Mouse (Mus musculus): ENCODE measurements around the gene Lrfn4. TPM values are rescaled to one million over a fixed set of nuclear protein-coding genes. Genes with fewer than 3 reads are reported as not detected.
"Not testable (repeated sequence)": the region's sequence is repeated elsewhere in the genome, so short reads cannot be mapped to it uniquely, and the experiment has no call there.

Gene Lrfn4
- total RNA-seq, 2 experiments from 2014 or later = 40.9 to 41.6 TPM

DNA sequence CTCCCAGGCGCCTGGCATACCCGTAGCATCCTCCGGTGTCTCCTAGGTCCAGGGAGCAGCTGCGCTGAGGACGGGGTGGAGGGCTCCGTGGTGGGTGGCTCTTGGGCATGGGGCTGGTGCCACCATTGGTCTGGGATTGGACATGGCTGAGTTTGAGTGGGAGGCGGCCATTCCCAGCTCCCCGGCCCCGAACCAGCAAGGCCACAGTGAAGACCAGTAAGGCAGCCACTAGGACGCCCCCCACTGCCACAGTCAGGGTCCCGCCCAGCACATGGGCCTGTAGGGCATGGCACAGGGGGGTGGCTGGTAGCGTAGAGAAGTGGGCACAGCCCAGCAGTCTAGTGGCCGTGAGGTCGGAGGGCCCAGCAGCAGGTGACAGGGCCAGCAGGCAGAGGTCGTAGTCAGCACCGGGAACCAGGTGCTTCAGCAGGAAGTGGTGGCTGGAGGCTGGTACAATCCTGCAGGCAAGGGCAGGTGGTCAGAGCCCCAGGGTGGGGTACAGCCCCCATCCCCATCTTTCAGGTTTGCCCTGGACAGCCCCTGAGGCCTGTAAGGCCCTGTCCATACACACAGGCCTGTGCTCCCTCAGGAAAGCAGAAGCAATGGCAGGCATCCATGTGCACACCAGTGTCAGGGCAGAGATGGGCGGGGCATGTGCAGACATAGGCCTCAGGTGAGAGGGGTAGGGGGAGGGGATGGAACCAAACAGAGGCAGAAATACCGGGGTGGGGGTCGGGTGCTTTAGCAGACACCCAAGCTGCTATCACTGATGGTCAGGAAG lies 3.1 kb downstream of the Lrfn4 start:
- DNase-seq (ENCODE audit: extremely low spot score in 1 of 2, low spot score in 1 of 2) = no peak

DNA sequence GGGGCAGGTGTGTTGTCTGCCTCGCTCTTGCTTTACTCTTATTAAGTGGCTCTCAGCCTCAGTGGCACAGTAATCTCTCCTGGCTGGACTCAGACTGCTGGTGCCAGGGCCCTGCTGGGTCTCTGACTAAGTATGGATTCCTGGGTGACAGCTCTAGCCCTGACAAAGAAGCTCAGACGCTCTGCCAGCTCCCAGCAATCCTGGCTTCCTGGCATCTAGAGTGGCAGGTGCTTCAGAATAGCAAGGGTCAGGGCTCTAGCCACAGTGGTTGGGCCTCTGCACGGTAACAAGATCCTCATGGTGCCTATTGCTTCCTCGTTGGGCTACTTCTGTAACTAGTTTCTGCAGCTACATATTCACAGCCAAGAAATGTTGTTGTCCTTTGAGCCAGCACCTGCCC lies 5.4 kb downstream of the Lrfn4 start:
- no peak for DNase-seq (ENCODE audit: extremely low spot score in 1 of 2, low spot score in 1 of 2)

DNA sequence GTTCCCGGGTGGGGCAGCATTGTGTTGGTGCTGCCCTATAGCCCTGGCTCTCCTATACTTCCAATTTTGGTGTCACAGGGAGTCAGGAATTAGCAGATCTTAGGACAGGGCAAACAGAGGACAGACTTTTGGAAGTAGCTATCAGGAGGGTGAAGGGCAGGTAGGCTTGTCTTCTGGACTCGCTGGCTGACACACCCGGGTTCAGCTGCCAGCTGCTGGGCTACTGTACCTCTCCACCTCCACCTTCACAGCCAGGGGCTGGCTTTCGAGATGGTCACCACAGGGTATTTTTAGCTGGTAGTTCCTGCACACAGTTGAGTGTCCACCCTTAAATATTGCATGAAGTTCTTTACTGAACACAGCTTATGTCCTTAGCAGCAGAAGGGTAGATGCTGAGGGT lies 7.0 kb downstream of the Lrfn4 start:
- DNase-seq (ENCODE audit: extremely low spot score in 1 of 2, low spot score in 1 of 2) = no peak

DNA sequence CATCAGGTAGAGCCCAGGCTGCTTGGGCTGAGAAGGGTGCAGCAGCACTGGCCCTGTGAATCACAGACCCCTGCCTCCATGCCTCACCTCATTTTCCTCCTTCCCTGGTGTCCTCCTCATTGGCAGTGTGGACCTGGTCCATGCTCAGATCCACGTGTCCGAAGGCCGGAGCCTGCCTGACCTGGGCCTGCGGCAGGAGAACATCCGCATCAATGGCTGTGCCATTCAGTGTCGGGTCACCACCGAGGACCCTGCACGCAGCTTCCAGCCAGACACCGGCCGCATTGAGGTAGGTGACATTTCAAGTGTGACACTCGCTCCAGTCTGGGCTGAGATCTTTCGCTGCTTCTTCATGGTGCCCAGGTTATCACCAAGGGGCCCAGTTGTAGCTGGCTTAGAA lies 8.1 kb downstream of the Lrfn4 start:
- DNase-seq (ENCODE audit: extremely low spot score in 1 of 2, low spot score in 1 of 2) = no peak

DNA sequence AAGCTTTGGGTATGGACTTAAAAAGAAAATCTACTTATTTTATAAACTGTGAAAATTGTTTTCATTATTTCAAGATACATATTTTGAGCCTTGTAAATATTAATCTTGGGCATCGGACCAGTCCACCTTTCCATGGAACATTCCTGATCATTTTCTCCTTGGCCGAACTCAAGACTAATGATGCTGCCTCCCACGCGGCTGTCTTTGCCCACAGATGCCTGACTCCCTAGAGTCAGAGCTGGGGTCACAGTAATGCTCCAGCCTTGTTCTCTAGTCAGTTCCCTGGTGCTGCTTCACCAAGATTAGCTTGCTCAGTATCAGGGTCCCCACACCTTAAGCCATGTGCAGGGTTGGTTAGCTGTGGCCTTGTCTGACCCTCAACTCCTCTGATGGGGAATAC lies 9.8 kb downstream of the Lrfn4 start:
- DNase-seq (ENCODE audit: extremely low spot score in 1 of 2, low spot score in 1 of 2) = no peak

DNA sequence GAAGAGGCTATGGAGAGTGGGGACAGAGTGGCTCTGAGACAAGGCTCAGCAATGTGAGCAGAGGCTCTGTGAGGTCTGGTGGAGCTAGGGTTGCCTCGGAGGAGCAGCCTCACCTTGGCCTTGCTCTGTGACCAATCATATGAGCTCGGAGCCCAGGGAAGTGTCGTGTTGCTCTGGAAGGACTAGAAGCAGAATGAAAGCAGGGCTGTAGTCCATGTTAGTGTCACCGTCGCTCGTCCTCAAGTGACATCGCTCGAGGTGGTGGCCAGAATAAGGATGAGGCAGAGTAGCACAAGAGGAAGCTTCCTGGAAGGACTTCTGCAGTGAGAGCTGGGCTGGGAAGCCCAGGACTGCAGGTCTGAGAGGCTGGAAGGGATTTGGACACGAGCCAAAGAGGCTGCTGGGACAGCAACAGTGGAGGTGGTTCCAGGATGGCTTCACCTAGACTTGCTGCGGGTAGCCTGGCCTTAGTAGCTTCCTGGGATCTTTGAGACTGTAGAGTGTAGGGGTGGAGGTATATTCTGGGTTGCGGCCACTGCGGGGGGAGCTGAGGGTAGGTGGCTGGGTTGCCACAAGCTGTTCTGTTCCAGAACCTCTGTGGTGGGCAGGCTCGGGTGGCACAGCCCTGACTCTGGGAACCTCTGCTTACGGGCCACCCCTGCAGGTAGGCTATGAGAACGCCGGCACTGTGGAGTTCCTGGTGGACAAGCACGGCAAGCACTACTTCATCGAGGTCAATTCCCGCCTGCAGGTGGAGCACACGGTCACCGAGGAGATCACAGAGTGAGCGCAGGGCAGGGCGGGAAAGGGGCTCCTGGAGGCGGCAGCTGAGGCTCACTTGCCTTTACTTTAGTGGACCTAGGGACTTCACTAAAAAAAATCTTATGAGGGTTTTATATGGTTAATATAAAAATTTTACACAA lies 11.4 kb downstream of the Lrfn4 start:
- no peak for DNase-seq (ENCODE audit: extremely low spot score in 1 of 2, low spot score in 1 of 2)

DNA sequence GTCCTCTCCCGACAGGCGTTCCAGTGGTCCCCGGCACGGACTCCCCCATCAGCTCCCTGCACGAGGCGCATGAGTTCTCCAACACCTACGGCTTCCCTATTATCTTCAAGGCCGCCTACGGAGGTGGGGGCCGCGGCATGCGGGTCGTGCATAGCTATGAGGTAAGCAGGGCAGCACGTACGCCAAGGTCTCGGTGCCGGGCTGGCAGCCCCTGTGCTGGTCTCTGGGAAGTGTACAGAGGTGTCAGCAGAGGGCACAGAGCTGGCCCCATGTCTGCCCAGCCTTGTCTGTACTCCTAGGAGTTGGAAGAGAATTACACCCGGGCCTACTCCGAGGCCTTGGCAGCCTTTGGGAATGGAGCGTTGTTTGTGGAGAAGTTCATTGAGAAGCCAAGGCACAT lies 13.0 kb downstream of the Lrfn4 start:
- DNase-seq (ENCODE audit: extremely low spot score in 1 of 2, low spot score in 1 of 2) = no peak

DNA sequence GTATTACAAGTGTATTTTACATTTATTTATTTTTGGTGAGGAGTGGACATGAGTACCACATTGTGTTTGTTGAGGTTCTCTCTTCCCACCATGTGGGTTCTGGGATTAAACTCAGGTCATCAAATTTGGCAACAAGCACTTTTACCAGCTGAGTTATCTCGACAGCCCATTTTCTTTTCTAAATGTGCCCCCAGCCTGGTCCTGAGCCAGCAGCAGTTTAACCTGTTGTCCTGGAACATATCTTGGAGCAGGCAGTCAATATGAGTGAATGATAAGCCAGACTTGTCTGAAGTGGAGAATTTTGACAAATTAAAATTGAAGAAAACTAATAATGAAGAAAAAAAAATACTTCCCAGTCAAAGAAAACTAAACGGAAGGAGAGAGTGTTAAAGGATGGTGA lies 19.4 kb downstream of the Lrfn4 start:
- DNase-seq (ENCODE audit: extremely low spot score in 1 of 2, low spot score in 1 of 2) = no peak

DNA sequence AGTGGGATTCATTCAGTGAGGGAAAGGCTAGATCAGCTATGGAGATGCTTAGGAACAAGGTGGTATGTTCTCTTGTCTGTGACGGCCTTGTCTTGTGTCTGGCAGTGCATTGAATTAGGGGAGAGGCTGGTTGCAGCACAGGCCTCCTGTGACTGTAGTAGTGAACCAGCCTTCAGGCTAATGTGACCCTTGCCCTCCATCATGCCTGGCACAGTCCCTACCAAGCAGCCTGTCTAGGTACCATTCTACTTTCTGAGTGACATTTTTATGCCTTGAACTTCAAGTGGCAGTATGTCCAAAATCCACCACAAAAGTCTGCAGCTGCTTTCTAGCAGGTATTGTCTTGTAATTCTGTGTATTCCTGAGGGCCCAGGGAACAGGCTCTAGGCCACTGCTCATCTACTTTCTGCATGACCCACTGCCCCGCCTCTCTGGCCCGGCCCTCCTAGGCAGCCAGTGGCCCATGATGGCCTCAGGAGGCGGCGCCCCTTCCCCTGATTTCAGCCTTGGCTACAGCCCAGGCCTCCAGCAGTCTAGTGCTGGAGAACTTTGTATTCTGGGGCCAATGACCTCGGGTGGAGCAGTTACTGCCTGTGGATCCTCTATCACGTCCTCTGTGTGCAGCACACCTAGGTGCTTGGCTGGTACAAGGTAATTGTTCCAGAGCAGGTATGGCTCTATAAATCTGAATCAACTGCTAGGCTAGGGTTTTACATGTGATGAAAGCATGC lies 21.5 kb downstream of the Lrfn4 start:
- no peak for DNase-seq (ENCODE audit: extremely low spot score in 1 of 2, low spot score in 1 of 2)

DNA sequence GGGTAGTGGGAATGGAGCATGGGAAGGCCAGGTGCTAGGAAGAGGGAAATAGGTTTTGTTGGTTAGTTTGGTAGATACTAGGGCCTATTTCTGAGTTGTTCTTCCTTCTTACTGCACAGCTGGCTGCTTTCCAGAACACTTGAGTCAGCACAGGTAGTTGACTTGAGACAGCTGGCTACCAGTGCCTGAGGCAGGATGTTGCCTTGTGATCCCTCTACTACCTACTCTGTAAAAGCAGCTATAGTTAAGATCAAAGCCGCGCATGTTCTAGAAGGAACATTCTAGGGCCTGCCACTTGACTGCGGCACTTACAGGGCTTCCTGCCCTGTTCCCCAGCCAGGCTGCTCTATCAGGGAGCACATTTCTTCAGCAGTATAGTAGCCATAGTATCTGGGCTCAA lies 25.4 kb downstream of the Lrfn4 start:
- no peak for DNase-seq (ENCODE audit: extremely low spot score in 1 of 2, low spot score in 1 of 2)

DNA sequence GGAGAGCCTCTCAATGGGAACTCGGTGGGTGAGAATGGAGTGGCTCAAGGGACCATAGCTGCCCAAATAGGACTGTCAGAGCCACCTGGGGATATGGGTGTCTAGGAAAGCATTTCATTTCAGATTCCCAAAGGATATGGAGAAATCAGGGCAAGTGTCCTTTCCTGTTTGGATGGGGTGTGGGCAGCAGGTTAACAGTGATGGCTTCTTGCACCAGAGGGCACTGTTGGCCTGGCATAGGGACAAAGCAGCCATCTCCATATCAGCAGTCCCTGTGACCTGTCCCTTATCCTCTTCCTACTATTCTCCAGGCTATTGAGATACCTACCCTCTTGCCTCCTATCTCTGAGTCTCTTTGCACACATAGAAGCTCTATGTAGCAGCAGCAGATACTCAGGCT lies 26.4 kb downstream of the Lrfn4 start:
- no peak for DNase-seq (ENCODE audit: extremely low spot score in 1 of 2, low spot score in 1 of 2)

DNA sequence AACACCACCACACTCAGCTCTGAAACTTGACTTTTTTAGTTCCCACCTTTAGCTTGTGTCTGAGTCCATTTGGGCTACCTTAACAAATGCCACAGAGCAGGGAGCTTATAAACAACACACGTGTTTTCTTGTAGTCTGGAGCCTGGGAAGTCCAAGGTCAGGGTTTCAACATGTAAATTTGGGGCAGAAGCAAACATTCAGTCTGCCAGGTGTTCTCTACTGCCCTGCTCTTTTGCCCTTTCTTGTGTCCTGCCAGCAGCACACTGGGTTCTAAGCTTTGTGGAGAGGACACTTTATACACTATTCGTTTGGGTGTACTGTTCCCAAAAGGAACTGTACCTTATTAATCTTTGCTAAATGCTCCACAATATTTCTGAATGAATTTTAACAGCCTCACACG lies 27.0 kb downstream of the Lrfn4 start:
- DNase-seq (ENCODE audit: extremely low spot score in 1 of 2, low spot score in 1 of 2) = no peak

DNA sequence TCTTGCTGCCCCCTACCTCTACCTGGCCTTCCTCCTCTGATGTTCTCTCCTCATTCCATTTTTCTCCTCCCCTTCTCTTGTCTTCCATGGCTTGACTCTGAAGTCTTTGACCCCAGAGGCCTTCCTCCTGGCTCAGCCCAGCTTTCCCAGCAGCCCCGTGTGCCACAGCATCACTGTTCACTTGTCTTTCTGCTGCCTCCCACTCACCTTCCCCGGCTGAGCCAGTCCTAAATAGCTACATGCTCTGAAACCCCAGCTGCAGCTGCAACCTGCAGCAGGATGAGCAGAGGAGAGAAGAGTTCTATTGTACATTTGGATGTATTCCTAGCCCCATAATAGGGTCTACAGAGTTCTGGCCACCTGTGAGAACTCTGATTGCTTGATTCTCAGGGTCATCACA lies 28.0 kb downstream of the Lrfn4 start:
- DNase-seq (ENCODE audit: extremely low spot score in 1 of 2, low spot score in 1 of 2) = no peak

DNA sequence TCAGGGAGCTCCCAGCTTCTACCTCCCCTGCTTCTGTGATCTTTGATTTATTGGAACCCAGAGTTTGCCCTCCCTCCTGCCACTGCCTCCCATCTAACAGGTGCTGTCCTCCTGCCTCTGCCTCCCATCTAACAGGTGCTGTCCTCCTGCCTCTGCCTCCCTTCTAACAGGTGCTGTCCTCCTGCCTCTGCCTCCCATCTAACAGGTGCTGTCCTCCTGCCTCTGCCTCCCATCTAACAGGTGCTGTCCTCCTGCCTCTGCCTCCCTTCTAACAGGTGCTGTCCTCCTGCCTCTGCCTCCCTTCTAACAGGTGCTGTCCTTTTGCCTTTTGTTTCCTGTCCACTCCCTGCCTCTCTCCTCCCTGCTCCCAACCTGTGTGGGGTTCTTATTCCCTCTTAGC lies 28.7 kb downstream of the Lrfn4 start:
- not testable (repeated sequence) for DNase-seq (ENCODE audit: extremely low spot score in 1 of 2, low spot score in 1 of 2)

DNA sequence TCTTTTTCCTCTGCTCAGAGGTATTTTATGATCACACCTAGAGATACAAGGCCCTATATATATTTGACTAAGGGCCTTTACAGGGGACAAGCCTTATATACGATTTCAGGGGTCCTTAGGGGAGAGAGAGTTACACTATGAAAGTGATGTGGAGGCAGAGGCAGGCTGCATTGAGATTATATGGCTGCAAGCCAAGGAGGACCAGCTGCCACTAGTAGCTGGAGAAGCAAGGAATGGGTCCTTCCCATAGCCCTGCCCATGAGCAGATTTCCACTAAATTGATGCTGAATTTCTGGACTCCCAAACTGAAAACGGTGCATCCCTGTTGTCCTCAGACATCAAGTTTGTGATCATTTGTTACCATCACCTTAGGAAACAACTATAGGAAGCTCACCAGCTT lies 31.6 kb downstream of the Lrfn4 start:
- DNase-seq (ENCODE audit: extremely low spot score in 1 of 2, low spot score in 1 of 2) = no peak

DNA sequence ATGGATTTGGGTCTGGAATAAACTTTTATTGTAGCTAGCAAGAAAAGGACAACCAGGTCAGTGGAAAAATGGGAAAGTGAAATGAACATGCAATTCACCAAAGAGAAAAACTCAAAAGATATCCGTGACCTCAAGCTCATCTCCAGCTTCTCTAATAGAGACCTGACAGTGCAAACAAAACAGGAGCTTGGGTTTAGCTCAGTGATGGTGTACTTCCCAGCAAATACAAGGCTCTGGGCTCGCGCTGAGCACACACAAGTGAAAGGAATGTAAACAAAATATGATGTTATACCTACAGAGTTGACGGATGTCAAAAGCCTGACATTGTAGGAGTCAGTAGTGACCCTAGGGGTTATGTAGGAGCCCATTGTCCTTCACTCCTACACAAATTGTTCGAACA lies 36.2 kb downstream of the Lrfn4 start:
- no peak for DNase-seq (ENCODE audit: extremely low spot score in 1 of 2, low spot score in 1 of 2)

DNA sequence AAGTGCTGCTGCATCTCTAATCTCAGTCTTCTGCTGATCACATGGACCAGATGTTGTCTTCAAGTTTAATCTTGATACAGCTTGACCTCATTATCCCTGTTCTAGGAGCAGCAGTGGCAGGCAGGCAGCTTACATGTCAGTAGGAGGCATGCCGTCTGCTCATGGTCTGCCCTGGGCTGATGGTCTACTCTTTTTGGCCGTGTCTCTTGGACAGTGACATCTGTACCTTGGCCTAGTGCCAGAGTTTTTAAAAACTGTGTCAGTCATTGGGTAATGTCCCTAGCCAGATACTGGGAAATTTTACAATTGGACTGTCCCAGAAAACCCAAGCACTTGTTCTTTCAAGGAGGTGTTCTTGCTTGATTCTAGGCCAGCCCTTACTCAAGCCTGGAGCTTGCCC lies 36.7 kb downstream of the Lrfn4 start:
- DNase-seq (ENCODE audit: extremely low spot score in 1 of 2, low spot score in 1 of 2) = no peak

DNA sequence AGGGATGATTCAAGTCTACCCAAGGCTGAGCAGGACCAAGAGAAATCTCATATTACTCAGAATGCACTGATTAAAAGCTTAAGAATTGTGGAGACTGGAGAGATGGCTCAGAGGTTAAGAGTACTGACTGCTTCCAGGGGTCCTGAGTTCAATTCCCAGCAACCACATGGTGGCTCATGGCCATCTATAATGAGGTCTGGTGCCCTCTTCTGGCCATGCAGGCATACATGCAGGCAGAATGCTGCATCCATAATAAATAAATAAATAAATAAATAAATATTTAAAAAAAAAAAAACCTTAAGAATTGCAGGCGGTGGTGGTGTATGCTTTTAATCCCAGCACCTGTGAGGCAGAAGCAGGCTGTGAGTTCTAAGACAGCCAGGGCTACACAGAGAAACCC lies 42.2 kb downstream of the Lrfn4 start:
- DNase-seq (ENCODE audit: extremely low spot score in 1 of 2, low spot score in 1 of 2) = no peak

DNA sequence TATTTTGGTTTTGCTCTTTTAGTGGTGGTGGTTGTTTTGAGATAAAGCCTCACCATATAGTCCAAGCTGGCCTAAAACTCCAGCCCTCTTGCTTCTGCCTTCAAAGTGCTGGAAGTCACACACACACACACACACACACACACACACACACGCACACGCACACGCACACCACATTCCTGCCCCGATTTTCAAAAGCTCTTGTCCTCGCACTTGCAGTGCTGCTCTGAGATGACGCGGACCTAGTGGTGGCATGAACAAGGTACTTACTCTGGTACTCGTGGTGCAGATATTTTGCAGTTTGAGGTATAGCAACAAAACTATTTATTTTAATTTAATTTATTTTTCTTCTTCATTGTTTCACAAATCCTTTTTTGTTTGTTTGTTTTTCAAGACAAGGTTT lies 43.0 kb downstream of the Lrfn4 start:
- DNase-seq (ENCODE audit: extremely low spot score in 1 of 2, low spot score in 1 of 2) = no peak

DNA sequence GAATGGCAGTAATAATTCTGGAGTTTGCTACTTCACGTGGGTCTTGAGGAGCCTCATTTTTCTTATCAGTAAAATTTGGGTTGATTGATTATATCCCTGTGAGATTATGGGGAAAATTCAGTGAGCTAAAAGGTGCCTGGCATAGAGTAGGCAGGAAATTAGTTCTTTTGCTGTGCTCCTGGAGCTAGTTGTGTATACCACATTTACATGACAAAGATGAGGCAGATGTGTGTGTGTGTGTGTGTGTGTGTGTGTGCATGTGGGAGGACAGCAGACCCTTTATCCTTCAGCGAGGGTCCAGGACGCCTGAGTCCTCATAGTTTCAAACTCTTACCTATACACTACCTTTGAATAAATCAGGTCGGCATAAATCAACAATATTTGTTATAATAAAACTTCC lies 43.4 kb downstream of the Lrfn4 start:
- no peak for DNase-seq (ENCODE audit: extremely low spot score in 1 of 2, low spot score in 1 of 2)

DNA sequence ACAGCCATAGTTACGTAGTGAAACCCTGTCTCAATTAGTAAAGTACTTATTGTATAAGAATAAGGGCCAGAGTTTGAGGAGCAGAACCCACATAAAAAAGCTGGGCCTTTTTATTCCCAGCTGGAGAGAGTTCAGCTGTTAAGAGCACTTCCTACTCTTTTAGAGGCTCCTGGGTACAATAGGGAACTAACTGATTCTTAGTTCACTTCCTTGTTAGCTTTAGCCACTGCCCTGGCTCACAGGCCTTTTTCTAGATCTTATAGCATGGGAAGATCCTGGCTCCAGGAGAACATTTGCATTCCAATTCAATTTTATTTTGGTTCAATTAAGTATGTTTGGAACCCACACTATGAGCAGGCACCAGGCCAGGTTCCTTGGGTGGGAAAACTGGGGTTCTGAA lies 43.8 kb downstream of the Lrfn4 start:
- no peak for DNase-seq (ENCODE audit: extremely low spot score in 1 of 2, low spot score in 1 of 2)

All from layer of hippocampus, postnatal 25 days (tissue).